ENCODE assay signal across 7 mouse cellular contexts in the genomic region with DNA sequence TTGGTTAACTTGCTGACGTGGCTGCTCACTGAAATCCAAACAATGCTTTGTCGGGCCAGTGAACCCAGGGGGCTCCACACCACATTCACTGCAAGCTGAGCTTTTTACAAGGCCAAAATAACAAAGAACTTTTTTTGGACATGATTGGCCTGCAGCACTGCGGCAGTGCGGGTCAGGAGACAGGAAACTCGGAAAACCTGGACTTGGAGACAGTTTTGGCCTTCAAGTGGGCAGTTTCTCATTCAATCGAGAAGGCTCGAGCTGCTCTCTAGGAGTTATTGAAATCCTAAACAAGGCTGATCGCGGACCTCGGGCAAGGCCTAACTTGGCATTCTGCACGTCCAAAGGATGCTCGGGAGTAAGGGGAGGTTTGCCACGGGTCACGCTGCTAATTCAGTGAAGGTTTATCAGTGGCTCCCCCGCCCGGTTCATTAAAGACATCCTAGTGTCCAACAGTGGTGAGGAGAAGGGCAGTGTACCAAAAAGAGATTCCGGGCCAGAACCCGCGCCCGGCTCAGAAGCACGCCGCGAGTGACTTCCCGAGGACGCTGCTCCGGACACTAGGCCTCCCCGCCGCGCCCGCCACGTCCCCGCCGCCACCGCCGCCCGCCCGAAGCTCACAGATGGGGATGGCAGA. TPM values are rescaled to one million over a fixed set of nuclear protein-coding genes. Genes with fewer than 3 reads are reported as not detected.
DNase-seq lines count a peak whose midpoint lies in the region; ATAC-seq and TF ChIP-seq lines count a peak whose summit lies in the region.

No protein-coding gene starts in this region.

- no peaks in the 10 kb centered on the region for H3K27me3 ChIP-seq in neural tube, embryonic 11.5 days (ENCODE audit: control insufficient read depth, insufficient read depth, low read length)
- no peaks in the 10 kb centered on the region for H3K27me3 ChIP-seq in intestine, embryonic 15.5 days (replicated peaks)
- H3K27me3 ChIP-seq in lung, postnatal 0 days (replicated peaks; ENCODE audit: insufficient read depth, low read length): no peaks in the 10 kb centered on the region
- no peaks in the 10 kb centered on the region for H3K27me3 ChIP-seq in stomach, embryonic 15.5 days (replicated peaks)

- TF ChIP-seq CTCF in lung, postnatal 0 days (IDR thresholded peaks at IDR 0.05): peak; percentile 45

- H3K4me3 ChIP-seq in neural tube, embryonic 11.5 days (ENCODE audit: low read depth, low read length): peak overlapping the region; percentile 71
- peak overlapping the region; percentile 86 for H3K4me3 ChIP-seq in intestine, embryonic 15.5 days (replicated peaks)
- peak overlapping the region; percentile 79 for H3K4me3 ChIP-seq in lung, postnatal 0 days (ENCODE audit: low read depth, low read length)
- peak overlapping the region; percentile 72 for H3K4me3 ChIP-seq in stomach, embryonic 15.5 days (replicated peaks)

- DNase-seq in neural tube, embryonic 11.5 days (ENCODE audit: low spot score): peak; percentile 67
- DNase-seq in neural tube, embryonic 10.5 days (ENCODE audit: extremely low spot score, low spot score): no peak
- peak; percentile 63 for DNase-seq in adipocyte (ENCODE audit: low spot score)
- peak; percentile 61 for DNase-seq in lung, postnatal 0 days (ENCODE audit: low spot score)

- H3K27ac ChIP-seq in neural tube, embryonic 11.5 days (ENCODE audit: low read depth, low read length): peak overlapping the region; percentile 86
- H3K27ac ChIP-seq in intestine, embryonic 15.5 days: peak overlapping the region; percentile 93
- H3K27ac ChIP-seq in lung, postnatal 0 days (ENCODE audit: low read length): peak overlapping the region; percentile 94
- H3K27ac ChIP-seq in stomach, embryonic 15.5 days: peak overlapping the region; percentile 83

- peaks cover 3% of the 10 kb centered on the region; the same call in 1 of the 2 replicates for H3K4me1 ChIP-seq in neural tube, embryonic 11.5 days (ENCODE audit: control insufficient read depth, insufficient read depth, low read length)
- H3K4me1 ChIP-seq in intestine, embryonic 15.5 days (replicated peaks): no peaks in the 10 kb centered on the region
- H3K4me1 ChIP-seq in lung, postnatal 0 days (ENCODE audit: insufficient read depth, low read depth, low read length): peaks cover 5% of the 10 kb centered on the region; the same call in 1 of the 2 replicates
- no peaks in the 10 kb centered on the region for H3K4me1 ChIP-seq in stomach, embryonic 15.5 days

- H3K4me2 ChIP-seq in neural tube, embryonic 11.5 days (ENCODE audit: low read depth): peak overlapping the region; percentile 81
- peak overlapping the region; percentile 54 for H3K4me2 ChIP-seq in intestine, embryonic 15.5 days (replicated peaks)
- H3K4me2 ChIP-seq in lung, postnatal 0 days (replicated peaks; ENCODE audit: low read depth, low read length): peak overlapping the region; percentile 67
- peak overlapping the region; percentile 60 for H3K4me2 ChIP-seq in stomach, embryonic 15.5 days

- H3K36me3 ChIP-seq in neural tube, embryonic 11.5 days (ENCODE audit: control insufficient read depth, insufficient read depth, low read length): peaks cover 3% of the 10 kb centered on the region; the same call in 1 of the 2 replicates
- H3K36me3 ChIP-seq in intestine, embryonic 15.5 days: peaks cover 17% of the 10 kb centered on the region
- peaks cover 7% of the 10 kb centered on the region; the same call in 1 of the 2 replicates for H3K36me3 ChIP-seq in lung, postnatal 0 days (ENCODE audit: insufficient read depth, low read length)
- H3K36me3 ChIP-seq in stomach, embryonic 15.5 days: peaks cover 8% of the 10 kb centered on the region; the same call in 1 of the 2 replicates

- peak overlapping the region; percentile 93 for H3K9ac ChIP-seq in neural tube, embryonic 11.5 days (ENCODE audit: low read length)
- peak overlapping the region; percentile 88 for H3K9ac ChIP-seq in intestine, embryonic 15.5 days
- peak overlapping the region; percentile 95 for H3K9ac ChIP-seq in lung, postnatal 0 days (replicated peaks; ENCODE audit: low read depth)
- H3K9ac ChIP-seq in stomach, embryonic 15.5 days: peak overlapping the region; percentile 66

- WGBS in neural tube, embryonic 11.5 days: under 1% methylated on average over 37 of the region's 37 CpGs
- under 1% methylated on average over 37 of the region's 37 CpGs for WGBS in intestine, embryonic 15.5 days
- under 1% methylated on average over 37 of the region's 37 CpGs for WGBS in lung, postnatal 0 days
- WGBS in stomach, embryonic 15.5 days: under 1% methylated on average over 37 of the region's 37 CpGs

- peak; percentile 66 for ATAC-seq in neural tube, embryonic 11.5 days (ENCODE audit: insufficient read depth, low FRiP score, low TSS enrichment)
- ATAC-seq in erythroid progenitor cell, adult 5-6 weeks (replicated peaks; ENCODE audit: low FRiP score, poor library complexity, severe bottlenecking): peak; percentile 72
- ATAC-seq in intestine, embryonic 15.5 days: peak; percentile 76
- peak; percentile 68 for ATAC-seq in lung, postnatal 0 days
- ATAC-seq in stomach, embryonic 15.5 days (ENCODE audit: insufficient read depth, low FRiP score, low read depth): peak; percentile 35; the same call in 1 of the 2 replicates

- no peaks in the 10 kb centered on the region for H3K9me3 ChIP-seq in neural tube, embryonic 11.5 days (ENCODE audit: control insufficient read depth, low read length)
- H3K9me3 ChIP-seq in intestine, embryonic 15.5 days: no peaks in the 10 kb centered on the region
- no peaks in the 10 kb centered on the region for H3K9me3 ChIP-seq in lung, postnatal 0 days (ENCODE audit: low read length)
- no peaks in the 10 kb centered on the region for H3K9me3 ChIP-seq in stomach, embryonic 15.5 days

- no peak for TF ChIP-seq EP300 in lung, postnatal 0 days (IDR thresholded peaks at IDR 0.05)

RNA-seq across cellular contexts. Expression of a gene that starts 0.5 kb away (rescaled TPM):
- polyA plus RNA-seq in neural tube, embryonic 11.5 days (2014; fragmentation: Nextera tagmentation; extraction: Ambion mirVana): 269 and 271 TPM in 2 replicates
- 114 and 117 TPM in 2 replicates for total RNA-seq in erythroid progenitor cell, adult 5-6 weeks (2015; ENCODE audit: low replicate concordance)
- total RNA-seq in erythroid progenitor cell, adult 5-6 weeks (2017; ENCODE audit: low replicate concordance): 91.3 and 96.0 TPM in 2 replicates
- polyA plus RNA-seq in intestine, embryonic 15.5 days (2015; fragmentation: Nextera tagmentation; extraction: Ambion mirVana): 281 and 299 TPM in 2 replicates
- polyA plus RNA-seq in lung, postnatal 0 days (2015; fragmentation: Nextera tagmentation; extraction: Ambion mirVana): 180 TPM in 2 replicates
- 293 and 335 TPM in 2 replicates for polyA plus RNA-seq in stomach, embryonic 15.5 days (2015; fragmentation: Nextera tagmentation; extraction: Ambion mirVana)
